Mouse (Mus musculus) layer of hippocampus, adult 2 months (tissue): ENCODE data around the gene Serpina1b. TPM values are rescaled to one million over a fixed set of nuclear protein-coding genes. Genes with fewer than 3 reads are reported as not detected.
"Not testable (repeated sequence)": the region's sequence is repeated elsewhere in the genome, so short reads cannot be mapped to it uniquely, and the experiment has no call there.

Source experiments
- DNase-seq, 2 experiments: peaks; one replicate each; pipeline ENCODE4 v3.0.0; 2022; ENCODE audit warnings: low spot score in 2 of 2
- H3K27ac ChIP-seq: fragments of 200-600 bp; 2 replicates; pipeline ENCODE4 v1.8.1; 2022
- H3K4me3 ChIP-seq: fragments of 200-600 bp; 2 replicates; pipeline ENCODE4 v1.8.1; 2022; ENCODE audit warnings: mild to moderate bottlenecking
- CTCF ChIP-seq: fragments of 200-600 bp; conservative IDR thresholded peaks from 2 replicates; pipeline ENCODE4 v1.8.1; 2022; ENCODE audit warnings: antibody characterized with exemption, mild to moderate bottlenecking, moderate library complexity
- long read RNA-seq, 2 experiments: library from polyadenylated mRNA; stranded (forward); transcript quantifications; one replicate each; pipeline ENCODE4 v2.0.0; 2021; ENCODE audit warnings: borderline mapping rate in 2 of 2
- total RNA-seq, 2 experiments: library from RNA; stranded (reverse); gene quantifications; 2 replicates each; pipeline ENCODE4 v1.2.3; 2021

Gene Serpina1b
- total RNA-seq, result not detected
- long read RNA-seq, experiment 1, result 0 reads
- long read RNA-seq, experiment 2, result 0 reads

- H3K4me3 ChIP-seq, DNase-seq, H3K27ac ChIP-seq: not testable (repeated sequence)
These were observed at the start of gene Serpina1b for GRCm38 (mm10) chr12:103830273-103830672. TSS of gene Serpina1b (minus strand) at chr12:103830373.

- not testable (repeated sequence) for H3K4me3 ChIP-seq, DNase-seq, H3K27ac ChIP-seq
These were observed 36.7 kb upstream of the Serpina1b start for GRCm38 (mm10) chr12:103866873-103867272.

- not testable (repeated sequence) for H3K4me3 ChIP-seq, H3K27ac ChIP-seq, DNase-seq
These were observed 33.2 kb upstream of the Serpina1b start, which contains the start of gene Serpina1a for GRCm38 (mm10) chr12:103863101-103863974. TSS of gene Serpina1a (minus strand) at chr12:103863562.

GRCm38 (mm10) chr12:103860976-103861375 is 30.8 kb upstream of the Serpina1b start:
- no peak overlapping the region for H3K4me3 ChIP-seq
- no peak for DNase-seq
- no peak overlapping the region for H3K27ac ChIP-seq
- no peak for TF ChIP-seq CTCF

- H3K27ac ChIP-seq, H3K4me3 ChIP-seq, DNase-seq: not testable (repeated sequence)
These were observed 30.4 kb upstream of the Serpina1b start for GRCm38 (mm10) chr12:103860571-103860970.

GRCm38 (mm10) chr12:103859584-103859983 is 29.4 kb upstream of the Serpina1b start:
- not testable (repeated sequence) for H3K27ac ChIP-seq, DNase-seq, H3K4me3 ChIP-seq

GRCm38 (mm10) chr12:103853032-103853431 is 22.9 kb upstream of the Serpina1b start:
- not testable (repeated sequence) for H3K4me3 ChIP-seq, DNase-seq, H3K27ac ChIP-seq

- not testable (repeated sequence) for H3K4me3 ChIP-seq, H3K27ac ChIP-seq, DNase-seq
These were observed 2.4 kb downstream of the Serpina1b start for GRCm38 (mm10) chr12:103827661-103828372.

GRCm38 (mm10) chr12:103823826-103824225 is 6.3 kb downstream of the Serpina1b start:
- H3K4me3 ChIP-seq, H3K27ac ChIP-seq, DNase-seq: not testable (repeated sequence)

- H3K4me3 ChIP-seq, H3K27ac ChIP-seq, DNase-seq: not testable (repeated sequence)
These were observed 56.8 kb downstream of the Serpina1b start, which contains the start of gene Serpina1d for GRCm38 (mm10) chr12:103773246-103773851. TSS of gene Serpina1d (minus strand) at chr12:103773592.

- not testable (repeated sequence) for DNase-seq, H3K4me3 ChIP-seq, H3K27ac ChIP-seq
These were observed 59.6 kb downstream of the Serpina1b start for GRCm38 (mm10) chr12:103770597-103770996.

GRCm38 (mm10) chr12:103763083-103763482 is 67.1 kb downstream of the Serpina1b start:
- H3K27ac ChIP-seq, H3K4me3 ChIP-seq, DNase-seq: not testable (repeated sequence)

GRCm38 (mm10) chr12:103760316-103760715 is 69.9 kb downstream of the Serpina1b start:
- not testable (repeated sequence) for DNase-seq, H3K4me3 ChIP-seq, H3K27ac ChIP-seq

GRCm38 (mm10) chr12:103745957-103746356 is 84.2 kb downstream of the Serpina1b start:
- H3K4me3 ChIP-seq, H3K27ac ChIP-seq: not testable (repeated sequence)

GRCm38 (mm10) chr12:103737791-103738580 is 92.2 kb downstream of the Serpina1b start:
- not testable (repeated sequence) for H3K27ac ChIP-seq, DNase-seq, H3K4me3 ChIP-seq

More at GRCm38 (mm10) chr12:103745957-103746356, 84.2 kb downstream of the Serpina1b start:
- DNase-seq, result not testable (repeated sequence)

- H3K4me3 ChIP-seq, DNase-seq: not testable (repeated sequence)
These were observed 94.6 kb downstream of the Serpina1b start for GRCm38 (mm10) chr12:103735566-103735965.

GRCm38 (mm10) chr12:103735101-103735500 is 95.1 kb downstream of the Serpina1b start:
- DNase-seq, H3K4me3 ChIP-seq, H3K27ac ChIP-seq: not testable (repeated sequence)

More at GRCm38 (mm10) chr12:103735566-103735965, 94.6 kb downstream of the Serpina1b start:
- H3K27ac ChIP-seq, result not testable (repeated sequence)
